Mouse (Mus musculus): ENCODE results near the gene Armc12.

DNA sequence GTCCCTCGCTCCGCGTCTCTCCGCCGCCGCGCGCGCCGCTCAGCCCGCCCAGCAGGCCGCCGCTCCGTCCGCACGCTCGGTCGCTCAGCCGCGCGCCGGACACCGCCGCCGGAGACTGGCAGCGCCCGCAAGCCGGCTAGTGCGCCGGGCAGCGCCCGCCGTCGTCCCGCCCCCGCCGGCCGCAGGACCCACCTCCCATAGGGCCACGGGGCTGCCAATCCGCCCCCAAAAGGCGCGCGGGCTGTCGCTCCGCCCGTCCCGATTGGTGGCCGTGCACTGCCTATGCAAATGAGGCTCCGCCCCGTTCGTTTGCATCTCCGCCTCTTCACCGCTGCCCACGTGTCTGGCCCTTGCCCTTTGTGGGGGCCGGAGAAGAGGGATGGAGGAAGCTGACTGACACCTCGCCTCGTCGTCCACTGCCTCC is 44.6 kb upstream of the Armc12 start:
- TF ChIP-seq TCF12 (IDR thresholded peaks at IDR 0.05; ENCODE audit: low read depth, low read length) (peak; percentile 45), EP300 (IDR thresholded peaks at IDR 0.05; ENCODE audit: low read depth in 1 of 2, low read length in 2 of 2) (no peak), POLR2A (IDR thresholded peaks at IDR 0.05; ENCODE audit: control insufficient read depth in 1 of 2, insufficient read depth in 1 of 2, low read depth in 1 of 2, low read length in 2 of 2, poor library complexity in 1 of 2) (peak; percentile 68 to 92; a peak in 3 of 4 replicates), CTCF (IDR thresholded peaks at IDR 0.05 in 2 of 3, conservative IDR thresholded peaks at IDR 0.05 in 1 of 3; ENCODE audit: control insufficient read depth in 1 of 3, insufficient read depth in 1 of 3, low read depth in 2 of 3, low read length in 3 of 3, poor library complexity in 1 of 3, severe bottlenecking in 1 of 3) (no peak), ELF1 (IDR thresholded peaks at IDR 0.05; ENCODE audit: low read depth, low read length) (no peak), MEF2A (IDR thresholded peaks at IDR 0.05; ENCODE audit: extremely low read depth, insufficient replicate concordance, low read depth, low read length, poor library complexity, severe bottlenecking) (no peak), MYB (IDR thresholded peaks at IDR 0.05; ENCODE audit: low read depth, low read length) (no peak), MAFK (IDR thresholded peaks at IDR 0.05; ENCODE audit: borderline replicate concordance, low read depth, low read length) (no peak), UBTF (IDR thresholded peaks at IDR 0.05; ENCODE audit: borderline replicate concordance, insufficient read depth, low read depth, low read length) (0 out of 2 replicates have a peak, but pooled peaks have one; percentile 36), USF1 (IDR thresholded peaks at IDR 0.05; ENCODE audit: low read depth, low read length) (peak; percentile 85), USF2 (IDR thresholded peaks at IDR 0.05; ENCODE audit: borderline replicate concordance in 1 of 2, insufficient read depth in 1 of 2, low read depth in 1 of 2, low read length in 2 of 2) (no peak), HCFC1 (IDR thresholded peaks at IDR 0.05; ENCODE audit: low read depth, low read length) (0 out of 2 replicates have a peak, but pooled peaks have one; percentile 38), GABPA (IDR thresholded peaks at IDR 0.05; ENCODE audit: low read depth, low read length) (no peak)
